Mouse (Mus musculus): ENCODE measurements around the gene Tnc. TPM values are rescaled to one million over a fixed set of nuclear protein-coding genes. Genes with fewer than 3 reads are reported as not detected.

Tnc gene
- total RNA-seq, 1 experiment: 31.3 TPM

DNA sequence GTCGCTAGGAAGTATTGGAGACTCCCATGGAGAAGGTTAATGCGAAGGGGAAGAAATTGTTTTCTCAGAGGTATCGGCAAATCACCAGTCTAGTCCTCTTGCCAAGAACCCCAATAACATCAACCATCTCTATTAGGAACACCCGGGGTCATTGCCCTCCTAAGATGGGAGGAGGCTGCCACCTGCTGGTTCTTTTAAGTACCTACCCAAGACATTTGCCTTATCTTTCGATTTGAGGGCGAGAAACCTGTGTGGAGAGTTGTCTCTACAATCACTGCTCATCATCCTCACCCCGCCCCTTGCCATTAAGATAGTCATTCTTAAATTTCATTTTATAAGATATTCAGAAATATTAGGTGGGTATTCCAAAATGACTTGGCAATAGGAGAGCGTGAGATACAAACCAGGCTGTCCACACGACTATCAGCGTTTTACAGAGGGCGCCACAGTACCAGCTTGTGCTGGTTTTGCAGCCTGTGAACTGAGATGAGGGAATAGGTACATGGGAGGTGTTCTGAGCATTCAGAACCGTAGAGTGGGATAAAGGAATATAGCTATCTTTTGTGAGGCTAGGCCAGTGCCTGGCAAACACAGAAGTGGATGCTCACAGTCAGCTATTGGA, 98.6 kb downstream of the Tnc start:
- in situ Hi-C loops (cut with MboI; ENCODE audit: low sequenced_read_pairs in 2 of 2, unreplicated experiment in 2 of 2): no loop called here
- Histone ChIP-seq H3K36me3 (ENCODE audit: control insufficient read depth, insufficient read depth, low read length, poor library complexity, severe bottlenecking) (no peaks in the 10 kb centered on the region), H3K4me1 (ENCODE audit: control insufficient read depth in 2 of 2, insufficient read depth in 2 of 2, low read length in 2 of 2, poor library complexity in 1 of 2) (no peaks in the 10 kb centered on the region), H3K4me3 (ENCODE audit: insufficient read depth in 1 of 2, low read depth in 1 of 2, low read length in 2 of 2, poor library complexity in 1 of 2, severe bottlenecking in 1 of 2) (no peak overlapping the region), H3K27ac (ENCODE audit: insufficient read depth, low read depth, low read length, poor library complexity, severe bottlenecking) (no peak overlapping the region), H3K9ac (ENCODE audit: insufficient read depth, low read depth, low read length, poor library complexity, severe bottlenecking) (no peak overlapping the region), H3K9me3 (ENCODE audit: control insufficient read depth, insufficient read depth, low read depth, low read length) (no peaks in the 10 kb centered on the region)
- DNase-seq (ENCODE audit: low read depth, low spot score): peak; percentile 43
- TF ChIP-seq ZC3H11A (IDR thresholded peaks at IDR 0.05; ENCODE audit: borderline replicate concordance, low read depth, low read length): peak; percentile 85; the same call in 1 of the 2 replicates
- TF ChIP-seq ZNF384 (IDR thresholded peaks at IDR 0.05; ENCODE audit: low read depth, low read length): no peak

DNA sequence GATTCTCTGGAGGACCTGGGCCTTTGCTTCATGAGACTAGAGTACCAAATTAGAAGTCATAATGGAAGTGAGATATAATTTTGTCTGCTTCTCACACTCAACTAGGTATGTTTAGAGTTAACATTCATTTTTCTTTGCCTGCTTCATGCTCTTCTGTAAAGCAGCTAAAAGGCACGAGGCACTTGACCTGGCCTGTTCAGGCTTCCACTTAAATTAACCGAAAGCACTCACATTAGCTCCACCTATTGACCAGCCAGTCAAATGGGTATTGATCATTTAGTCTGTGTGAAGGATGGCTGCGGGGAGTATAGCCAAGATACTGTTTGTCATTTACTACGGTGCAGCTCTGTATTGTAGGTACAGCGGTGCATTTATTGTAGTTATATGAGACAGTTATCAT, 103.0 kb downstream of the Tnc start:
- Histone ChIP-seq H3K9me3 (ENCODE audit: control insufficient read depth, insufficient read depth, low read depth, low read length) (no peaks in the 10 kb centered on the region), H3K27ac (ENCODE audit: insufficient read depth, low read depth, low read length, poor library complexity, severe bottlenecking) (no peak overlapping the region), H3K4me1 (ENCODE audit: control insufficient read depth in 2 of 2, insufficient read depth in 2 of 2, low read length in 2 of 2, poor library complexity in 1 of 2) (no peaks in the 10 kb centered on the region), H3K9ac (ENCODE audit: insufficient read depth, low read depth, low read length, poor library complexity, severe bottlenecking) (no peak overlapping the region), H3K36me3 (ENCODE audit: control insufficient read depth, insufficient read depth, low read length, poor library complexity, severe bottlenecking) (no peaks in the 10 kb centered on the region), H3K4me3 (ENCODE audit: insufficient read depth in 1 of 2, low read depth in 1 of 2, low read length in 2 of 2, poor library complexity in 1 of 2, severe bottlenecking in 1 of 2) (no peak overlapping the region)
- TF ChIP-seq ZNF384 (IDR thresholded peaks at IDR 0.05; ENCODE audit: low read depth, low read length) (no peak), ZC3H11A (IDR thresholded peaks at IDR 0.05; ENCODE audit: borderline replicate concordance, low read depth, low read length) (no peak), MAFK (IDR thresholded peaks at IDR 0.05; ENCODE audit: insufficient read depth, low read depth, low read length) (no peak)
- no peak for DNase-seq (ENCODE audit: low read depth, low spot score)
- in situ Hi-C loops (cut with MboI; ENCODE audit: low sequenced_read_pairs in 2 of 2, unreplicated experiment in 2 of 2): no loop called here

DNA sequence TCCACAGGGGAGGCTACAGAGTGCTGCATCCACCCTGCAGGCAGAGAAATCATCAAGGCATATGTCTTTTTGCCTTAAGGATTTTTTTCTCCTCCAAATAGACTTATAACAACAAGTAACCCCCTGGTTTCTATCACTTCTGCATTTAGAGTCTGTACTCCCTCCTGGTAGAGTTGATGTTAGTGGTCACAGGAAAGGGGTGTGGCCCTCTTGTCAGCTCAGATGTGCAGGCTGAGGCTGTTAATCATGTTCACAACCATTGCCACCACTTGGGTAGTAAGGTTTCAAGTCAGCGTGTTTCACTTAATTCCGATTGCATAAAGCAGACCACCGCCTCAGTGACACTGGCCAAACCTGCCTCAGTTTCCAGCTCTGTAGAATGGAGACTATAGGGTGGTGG, 103.9 kb downstream of the Tnc start:
- no peak for DNase-seq (ENCODE audit: low read depth, low spot score)
- in situ Hi-C loops (cut with MboI; ENCODE audit: low sequenced_read_pairs in 2 of 2, unreplicated experiment in 2 of 2): no loop called here
- TF ChIP-seq ZNF384 (IDR thresholded peaks at IDR 0.05; ENCODE audit: low read depth, low read length) (no peak), HCFC1 (IDR thresholded peaks at IDR 0.05; ENCODE audit: borderline replicate concordance, insufficient read depth, low read length) (no peak), ZC3H11A (IDR thresholded peaks at IDR 0.05; ENCODE audit: borderline replicate concordance, low read depth, low read length) (no peak)
- H3K9ac ChIP-seq (ENCODE audit: insufficient read depth, low read depth, low read length, poor library complexity, severe bottlenecking): no peak overlapping the region
- no peaks in the 10 kb centered on the region for H3K9me3 ChIP-seq (ENCODE audit: control insufficient read depth, insufficient read depth, low read depth, low read length)
- H3K36me3 ChIP-seq (ENCODE audit: control insufficient read depth, insufficient read depth, low read length, poor library complexity, severe bottlenecking): no peaks in the 10 kb centered on the region
- H3K4me3 ChIP-seq (ENCODE audit: insufficient read depth in 1 of 2, low read depth in 1 of 2, low read length in 2 of 2, poor library complexity in 1 of 2, severe bottlenecking in 1 of 2): no peak overlapping the region
- no peaks in the 10 kb centered on the region for H3K4me1 ChIP-seq (ENCODE audit: control insufficient read depth in 2 of 2, insufficient read depth in 2 of 2, low read length in 2 of 2, poor library complexity in 1 of 2)
- H3K27ac ChIP-seq (ENCODE audit: insufficient read depth, low read depth, low read length, poor library complexity, severe bottlenecking): no peak overlapping the region

DNA sequence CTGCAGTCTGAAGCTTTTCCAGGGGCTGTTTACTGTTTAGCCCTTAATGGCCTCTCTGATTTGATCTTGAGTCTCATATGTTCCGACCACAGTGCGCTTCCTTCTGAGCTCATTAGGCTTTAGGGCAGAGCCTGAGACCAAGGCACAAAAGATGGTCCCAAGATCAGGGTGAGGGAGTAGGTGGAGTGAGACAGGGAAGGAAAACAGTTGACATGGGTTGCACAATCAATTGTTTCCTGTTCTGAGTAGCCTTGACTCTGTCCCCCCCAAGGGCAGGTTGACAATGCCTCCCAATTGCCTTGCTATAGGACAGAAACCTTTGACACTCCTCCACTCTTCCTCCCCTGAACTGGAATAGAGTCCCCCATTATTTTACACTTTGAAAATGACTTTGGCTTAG, 105.4 kb downstream of the Tnc start:
- TF ChIP-seq HCFC1 (IDR thresholded peaks at IDR 0.05; ENCODE audit: borderline replicate concordance, insufficient read depth, low read length) (no peak), ZC3H11A (IDR thresholded peaks at IDR 0.05; ENCODE audit: borderline replicate concordance, low read depth, low read length) (no peak), CHD2 (IDR thresholded peaks at IDR 0.05; ENCODE audit: low read depth, low read length) (no peak), MAFK (IDR thresholded peaks at IDR 0.05; ENCODE audit: insufficient read depth, low read depth, low read length) (no peak), ZNF384 (IDR thresholded peaks at IDR 0.05; ENCODE audit: low read depth, low read length) (no peak)
- no peak overlapping the region for H3K4me3 ChIP-seq (ENCODE audit: insufficient read depth in 1 of 2, low read depth in 1 of 2, low read length in 2 of 2, poor library complexity in 1 of 2, severe bottlenecking in 1 of 2)
- no peak for DNase-seq (ENCODE audit: low read depth, low spot score)
- H3K36me3 ChIP-seq (ENCODE audit: control insufficient read depth, insufficient read depth, low read length, poor library complexity, severe bottlenecking): no peaks in the 10 kb centered on the region
- H3K27ac ChIP-seq (ENCODE audit: insufficient read depth, low read depth, low read length, poor library complexity, severe bottlenecking): no peak overlapping the region
- H3K9ac ChIP-seq (ENCODE audit: insufficient read depth, low read depth, low read length, poor library complexity, severe bottlenecking): no peak overlapping the region
- no peaks in the 10 kb centered on the region for H3K9me3 ChIP-seq (ENCODE audit: control insufficient read depth, insufficient read depth, low read depth, low read length)
- in situ Hi-C loops (cut with MboI; ENCODE audit: low sequenced_read_pairs in 2 of 2, unreplicated experiment in 2 of 2): no loop called here
- no peaks in the 10 kb centered on the region for H3K4me1 ChIP-seq (ENCODE audit: control insufficient read depth in 2 of 2, insufficient read depth in 2 of 2, low read length in 2 of 2, poor library complexity in 1 of 2)

DNA sequence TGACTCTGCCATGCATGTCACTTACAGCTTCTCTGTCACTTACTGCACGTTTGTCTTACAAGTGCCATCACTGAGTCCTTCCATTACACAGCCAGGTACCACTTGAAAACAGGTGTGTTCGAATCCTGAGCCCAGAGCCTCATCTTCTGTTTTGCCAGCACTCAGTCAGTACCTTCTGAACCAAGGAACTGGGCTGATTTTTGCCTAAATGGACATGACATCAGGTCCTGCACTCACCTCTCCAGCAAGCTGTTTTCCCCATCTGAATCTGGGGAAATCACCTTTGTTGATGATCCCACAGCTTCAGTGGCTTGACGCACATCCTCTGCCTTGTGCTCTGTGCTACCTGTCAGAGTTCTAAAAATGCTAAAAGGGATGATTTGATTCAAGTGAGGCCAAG, 107.4 kb downstream of the Tnc start:
- Histone ChIP-seq H3K9ac (ENCODE audit: insufficient read depth, low read depth, low read length, poor library complexity, severe bottlenecking) (no peak overlapping the region), H3K27ac (ENCODE audit: insufficient read depth, low read depth, low read length, poor library complexity, severe bottlenecking) (no peak overlapping the region), H3K4me1 (ENCODE audit: control insufficient read depth in 2 of 2, insufficient read depth in 2 of 2, low read length in 2 of 2, poor library complexity in 1 of 2) (no peaks in the 10 kb centered on the region), H3K9me3 (ENCODE audit: control insufficient read depth, insufficient read depth, low read depth, low read length) (no peaks in the 10 kb centered on the region), H3K36me3 (ENCODE audit: control insufficient read depth, insufficient read depth, low read length, poor library complexity, severe bottlenecking) (no peaks in the 10 kb centered on the region), H3K4me3 (ENCODE audit: insufficient read depth in 1 of 2, low read depth in 1 of 2, low read length in 2 of 2, poor library complexity in 1 of 2, severe bottlenecking in 1 of 2) (no peak overlapping the region)
- in situ Hi-C loops (cut with MboI; ENCODE audit: low sequenced_read_pairs in 2 of 2, unreplicated experiment in 2 of 2): no loop called here
- DNase-seq (ENCODE audit: low read depth, low spot score): no peak
- no peak for TF ChIP-seq MAFK (IDR thresholded peaks at IDR 0.05; ENCODE audit: insufficient read depth, low read depth, low read length)
- no peak for TF ChIP-seq HCFC1 (IDR thresholded peaks at IDR 0.05; ENCODE audit: borderline replicate concordance, insufficient read depth, low read length)
- no peak for TF ChIP-seq ZNF384 (IDR thresholded peaks at IDR 0.05; ENCODE audit: low read depth, low read length)
- TF ChIP-seq ZC3H11A (IDR thresholded peaks at IDR 0.05; ENCODE audit: borderline replicate concordance, low read depth, low read length): no peak

Data from ES-E14 (cell line).